Comparison of ENCODE assay signal across 10 mouse cellular contexts in the genomic region with DNA sequence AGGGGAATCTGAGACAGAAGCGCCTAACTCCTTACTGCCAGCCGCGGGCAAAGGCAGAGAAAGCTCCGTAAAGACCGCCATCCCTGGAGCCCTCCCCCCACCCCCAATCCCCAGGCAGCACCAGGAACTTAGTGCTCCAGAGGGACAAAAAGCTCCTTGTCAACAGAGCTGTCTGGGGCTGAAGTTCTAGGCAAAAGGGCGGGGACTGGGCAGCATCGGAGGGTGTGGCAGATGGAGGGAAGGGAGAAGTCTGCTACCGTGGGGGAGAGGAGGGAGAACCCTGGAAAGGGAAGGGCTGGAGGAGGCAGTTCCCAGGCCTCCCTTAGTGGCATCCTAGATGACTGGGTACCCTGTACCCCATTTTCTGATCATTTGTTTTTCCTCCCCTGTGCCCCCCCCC. TPM values are rescaled to one million over a fixed set of nuclear protein-coding genes. Genes with fewer than 3 reads are reported as not detected.
DNase-seq lines count a peak whose midpoint lies in the region; ATAC-seq and TF ChIP-seq lines count a peak whose summit lies in the region.
"Had no signal": no experiment of that assay in that cellular context is flagged by ENCODE, and none has a peak within 500 bp of the region (broad histone marks: within the 10 kb centered on the region; RNA-seq: fewer than 3 reads in every experiment).

No protein-coding gene starts in this region.

- peak overlapping the region; percentile 2; the same call in 1 of the 2 replicates for H3K9ac ChIP-seq in heart, embryonic 14.5 days (ENCODE audit: low read length)
- peak overlapping the region; percentile 28; the same call in 1 of the 2 replicates for H3K9ac ChIP-seq in hindbrain, postnatal 0 days (replicated peaks; ENCODE audit: low read length)
- H3K9ac ChIP-seq in neural tube, embryonic 15.5 days (replicated peaks): no peak overlapping the region
- H3K9ac ChIP-seq: liver, embryonic 15.5 days had no signal

- ATAC-seq in heart, embryonic 14.5 days (ENCODE audit: insufficient number of reproducible peaks, insufficient read depth, low FRiP score, low read depth): no peak
- no peak for ATAC-seq in hindbrain, postnatal 0 days
- ATAC-seq in neural tube, embryonic 15.5 days (ENCODE audit: low FRiP score): no peak
- ATAC-seq in erythroid progenitor cell, adult 5-6 weeks (replicated peaks; ENCODE audit: low FRiP score, poor library complexity, severe bottlenecking): no peak

- no peak for DNase-seq in heart, postnatal 4 days
- DNase-seq in embryo, embryonic 11 days: peak; percentile 52
- DNase-seq in hindbrain, postnatal 0 days (ENCODE audit: low spot score): no peak
- DNase-seq in natural killer cell, adult 2 months (ENCODE audit: low spot score in 2 of 2): no peak
- DNase-seq in ovary, postnatal 36 days (ENCODE audit: low spot score): no peak
- DNase-seq: right cerebral cortex, postnatal 14 days had no signal

- no peak overlapping the region for H3K27ac ChIP-seq in heart, embryonic 14.5 days (replicated peaks in 1 of 2; ENCODE audit: control insufficient read depth in 1 of 2, insufficient read depth in 1 of 2, low read depth in 2 of 2, low read length in 2 of 2)
- no peak overlapping the region for H3K27ac ChIP-seq in hindbrain, postnatal 0 days
- no peak overlapping the region for H3K27ac ChIP-seq in neural tube, embryonic 15.5 days (replicated peaks)
- H3K27ac ChIP-seq: liver, embryonic 15.5 days had no signal

- 12% methylated on average over 8 of the region's 8 CpGs for WGBS in heart, embryonic 14.5 days
- 10% methylated on average over 8 of the region's 8 CpGs for WGBS in hindbrain, postnatal 0 days
- 6% methylated on average over 8 of the region's 8 CpGs for WGBS in neural tube, embryonic 15.5 days

- no peak overlapping the region for H3K4me2 ChIP-seq in heart, embryonic 14.5 days (ENCODE audit: low read length)
- H3K4me2 ChIP-seq in hindbrain, postnatal 0 days (ENCODE audit: low read depth, low read length): peak overlapping the region; percentile 89
- H3K4me2 ChIP-seq in neural tube, embryonic 15.5 days: peak overlapping the region; percentile 89
- H3K4me2 ChIP-seq: liver, embryonic 15.5 days had no signal

- no peaks in the 10 kb centered on the region for H3K9me3 ChIP-seq in heart, embryonic 14.5 days (ENCODE audit: control insufficient read depth, low read length)
- H3K9me3 ChIP-seq in hindbrain, postnatal 0 days (ENCODE audit: low read length): no peaks in the 10 kb centered on the region
- no peaks in the 10 kb centered on the region for H3K9me3 ChIP-seq in neural tube, embryonic 15.5 days (replicated peaks)
- H3K9me3 ChIP-seq: liver, embryonic 15.5 days had no signal

- TF ChIP-seq CTCF in hindbrain, postnatal 0 days (IDR thresholded peaks at IDR 0.05; ENCODE audit: low read depth): no peak

- no peak overlapping the region for H3K4me3 ChIP-seq in heart, embryonic 14.5 days (ENCODE audit: control insufficient read depth in 1 of 2, insufficient read depth in 1 of 2, low read depth in 1 of 2, low read length in 2 of 2)
- H3K4me3 ChIP-seq in hindbrain, postnatal 0 days (ENCODE audit: low read length): peak overlapping the region; percentile 48; the same call in 1 of the 2 replicates
- H3K4me3 ChIP-seq in neural tube, embryonic 15.5 days (replicated peaks): peak overlapping the region; percentile 61
- H3K4me3 ChIP-seq: liver, embryonic 15.5 days had no signal

- peaks cover 35 to 48% of the 10 kb centered on the region in 2 experiments for H3K4me1 ChIP-seq in heart, embryonic 14.5 days (ENCODE audit: control insufficient read depth in 2 of 2, insufficient read depth in 2 of 2, low read length in 2 of 2)
- peaks cover 17% of the 10 kb centered on the region; the same call in 1 of the 2 replicates for H3K4me1 ChIP-seq in hindbrain, postnatal 0 days (ENCODE audit: insufficient read depth, low read length)
- H3K4me1 ChIP-seq in neural tube, embryonic 15.5 days: peaks cover 55% of the 10 kb centered on the region

- H3K27me3 ChIP-seq in heart, embryonic 14.5 days (ENCODE audit: control insufficient read depth, insufficient read depth, low read length): 0 out of 2 replicates have a peak, but pooled peaks cover 6% of the 10 kb centered on the region
- H3K27me3 ChIP-seq in hindbrain, postnatal 0 days (ENCODE audit: insufficient read depth, low read length): no peaks in the 10 kb centered on the region
- H3K27me3 ChIP-seq in neural tube, embryonic 15.5 days (replicated peaks): no peaks in the 10 kb centered on the region

- peaks cover 40% of the 10 kb centered on the region for H3K36me3 ChIP-seq in heart, embryonic 14.5 days (ENCODE audit: control insufficient read depth, insufficient read depth, low read length)
- H3K36me3 ChIP-seq in hindbrain, postnatal 0 days (ENCODE audit: insufficient read depth, low read length): peaks cover 44% of the 10 kb centered on the region
- peaks cover 47% of the 10 kb centered on the region for H3K36me3 ChIP-seq in neural tube, embryonic 15.5 days
- H3K36me3 ChIP-seq: liver, embryonic 15.5 days had no signal

RNA-seq across cellular contexts. Expression of a gene that starts 8.7 kb away (rescaled TPM):
- 7.3 and 7.7 TPM in 2 replicates for polyA plus RNA-seq in heart, embryonic 14.5 days (2014; fragmentation: Nextera tagmentation; extraction: Ambion mirVana)
- total RNA-seq in heart, postnatal 4 days (2021): 10 to 100 TPM; 16.5 to 18.2 TPM
- 160 and 173 TPM in 2 replicates for total RNA-seq in hindbrain, postnatal 0 days (2014; rRNA removed)
- 70.6 and 72.5 TPM in 2 replicates for polyA plus RNA-seq in hindbrain, postnatal 0 days (2015; fragmentation: Nextera tagmentation; extraction: Ambion mirVana)
- polyA plus RNA-seq in neural tube, embryonic 15.5 days (2015; fragmentation: Nextera tagmentation; extraction: Ambion mirVana): 32.5 and 38.6 TPM in 2 replicates
- 0.36 TPM in 1 of 2 replicates, not detected in the other for total RNA-seq in erythroid progenitor cell, adult 5-6 weeks (2015; ENCODE audit: low replicate concordance)
- total RNA-seq in erythroid progenitor cell, adult 5-6 weeks (2017; ENCODE audit: low replicate concordance): 0.64 and 0.83 TPM in 2 replicates

RNA-seq across cellular contexts. Expression of a gene that starts 26.9 kb away (rescaled TPM):
- 44.1 and 47.5 TPM in 2 replicates for polyA plus RNA-seq in heart, embryonic 14.5 days (2014; fragmentation: Nextera tagmentation; extraction: Ambion mirVana)
- 10 to 100 TPM; 66.8 to 67.9 TPM for total RNA-seq in heart, postnatal 4 days (2021)
- total RNA-seq in hindbrain, postnatal 0 days (2014; rRNA removed): 194 and 277 TPM in 2 replicates
- 76.4 and 80.9 TPM in 2 replicates for polyA plus RNA-seq in hindbrain, postnatal 0 days (2015; fragmentation: Nextera tagmentation; extraction: Ambion mirVana)
- polyA plus RNA-seq in neural tube, embryonic 15.5 days (2015; fragmentation: Nextera tagmentation; extraction: Ambion mirVana): 131 and 146 TPM in 2 replicates
- 42.8 and 53.0 TPM in 2 replicates for total RNA-seq in erythroid progenitor cell, adult 5-6 weeks (2015; ENCODE audit: low replicate concordance)
- 78.3 and 98.6 TPM in 2 replicates for total RNA-seq in erythroid progenitor cell, adult 5-6 weeks (2017; ENCODE audit: low replicate concordance)

RNA-seq across cellular contexts. Expression of a gene that starts 57.1 kb away (rescaled TPM):
- 12.8 and 16.0 TPM in 2 replicates for polyA plus RNA-seq in heart, embryonic 14.5 days (2014; fragmentation: Nextera tagmentation; extraction: Ambion mirVana)
- total RNA-seq in heart, postnatal 4 days (2021): 10 to 100 TPM; 22.4 to 22.8 TPM
- total RNA-seq in hindbrain, postnatal 0 days (2014; rRNA removed): 12.8 and 13.5 TPM in 2 replicates
- polyA plus RNA-seq in hindbrain, postnatal 0 days (2015; fragmentation: Nextera tagmentation; extraction: Ambion mirVana): 16.6 and 17.8 TPM in 2 replicates
- 20.5 and 22.0 TPM in 2 replicates for polyA plus RNA-seq in neural tube, embryonic 15.5 days (2015; fragmentation: Nextera tagmentation; extraction: Ambion mirVana)
- 12.6 and 19.3 TPM in 2 replicates for total RNA-seq in erythroid progenitor cell, adult 5-6 weeks (2015; ENCODE audit: low replicate concordance)
- 18.6 and 24.6 TPM in 2 replicates for total RNA-seq in erythroid progenitor cell, adult 5-6 weeks (2017; ENCODE audit: low replicate concordance)

RNA-seq across cellular contexts. Expression of a gene that starts 59.4 kb away (rescaled TPM):
- 0.42 and 0.72 TPM in 2 replicates for polyA plus RNA-seq in heart, embryonic 14.5 days (2014; fragmentation: Nextera tagmentation; extraction: Ambion mirVana)
- total RNA-seq in heart, postnatal 4 days (2021): 1 to 10 TPM; 1.1 to 2.9 TPM
- total RNA-seq in hindbrain, postnatal 0 days (2014; rRNA removed): 139 and 161 TPM in 2 replicates
- 167 and 168 TPM in 2 replicates for polyA plus RNA-seq in hindbrain, postnatal 0 days (2015; fragmentation: Nextera tagmentation; extraction: Ambion mirVana)
- polyA plus RNA-seq in neural tube, embryonic 15.5 days (2015; fragmentation: Nextera tagmentation; extraction: Ambion mirVana): 131 and 149 TPM in 2 replicates
- total RNA-seq in erythroid progenitor cell, adult 5-6 weeks (2015; ENCODE audit: low replicate concordance): not detected in 2 replicates
- total RNA-seq in erythroid progenitor cell, adult 5-6 weeks (2017; ENCODE audit: low replicate concordance): not detected in 2 replicates

Comparison
In these comparisons a context has a peak if more than half of its experiments do, and no peak if none do; other contexts are left out.
1. H3K4me3 ChIP-seq: peak in hindbrain, postnatal 0 days (single experiment) and neural tube, embryonic 15.5 days (single experiment); none in heart, embryonic 14.5 days (0 of 2).
2. RNA of a gene that starts 8.7 kb away (total RNA-seq): 160 to 173 TPM in hindbrain, postnatal 0 days and 16.5 to 18.2 TPM in heart, postnatal 4 days; 0.36 to 0.83 TPM in erythroid progenitor cell, adult 5-6 weeks; every median in the first group is over 4 times any median in the second.